Mouse (Mus musculus): Measurements from ENCODE around the gene Il27ra.

Gene Il27ra

DNA sequence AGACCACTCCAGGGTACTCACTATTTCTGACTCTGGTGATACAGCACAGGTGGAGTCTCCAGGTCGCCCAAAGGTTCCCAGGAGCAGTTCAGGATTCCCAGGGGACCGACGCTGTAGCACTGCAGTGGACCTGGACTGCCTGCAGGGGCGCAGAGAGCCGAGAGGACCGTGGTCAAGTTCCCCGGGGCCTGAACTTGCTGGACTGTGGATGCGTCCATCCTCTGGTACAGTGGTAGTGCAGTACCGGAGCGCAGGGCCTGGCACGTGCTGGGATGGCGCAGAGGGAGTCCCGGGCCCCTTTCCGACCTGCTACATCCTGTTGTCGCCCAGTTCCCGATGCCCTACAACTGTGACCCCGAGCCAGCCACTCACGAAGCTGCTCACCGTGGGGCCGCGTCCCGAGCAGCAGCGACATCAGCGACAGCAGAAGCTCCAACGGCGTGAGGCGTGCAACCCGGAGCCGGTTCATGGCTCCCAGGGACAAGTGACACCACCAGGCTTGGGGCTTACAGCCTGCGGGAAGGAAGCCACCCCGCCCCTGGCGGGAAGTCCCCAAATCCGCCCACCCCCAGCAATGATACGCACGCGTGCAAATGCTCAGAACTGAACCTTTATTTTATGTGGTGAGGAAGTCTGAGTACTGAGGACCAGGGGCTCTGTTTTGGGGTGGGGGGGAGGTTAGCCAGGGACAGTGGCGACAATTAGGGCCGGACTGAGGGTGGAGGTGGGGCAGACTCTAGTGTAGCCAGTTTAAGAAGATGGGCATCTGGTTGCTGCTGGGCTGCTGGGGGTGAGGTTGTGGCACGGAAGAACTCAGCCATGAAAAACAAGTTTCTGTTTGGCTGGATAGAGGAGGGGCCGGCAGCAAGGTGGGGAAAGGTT lies at the start of gene Il27ra:
TSS of gene Il27ra (minus strand) at position 524 of the 882 bp plus-strand sequence.
- DNase-seq (ENCODE audit: low read depth, low spot score): no peak

DNA sequence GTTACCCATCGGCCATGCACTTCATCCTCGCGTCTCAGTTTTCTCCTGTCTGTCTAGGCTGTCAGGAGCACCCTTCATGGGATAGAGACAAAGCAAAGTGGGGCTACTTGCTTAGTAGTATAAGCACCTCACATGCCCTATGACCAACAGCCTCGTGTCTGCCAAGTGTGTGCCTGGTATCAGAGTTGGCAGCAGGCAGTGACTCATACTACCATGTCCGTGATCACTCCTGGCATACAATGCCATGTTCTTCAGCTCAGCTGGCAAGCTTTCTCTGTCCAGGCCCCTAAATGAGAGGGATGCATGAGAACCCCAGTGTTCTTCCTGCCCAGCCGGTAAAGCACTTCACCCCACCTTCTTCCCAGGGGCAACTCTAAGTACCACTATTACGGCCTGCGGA lies 48.2 kb upstream of the Il27ra start:
- no peak for DNase-seq (ENCODE audit: low read depth, low spot score)

GRCm38 (mm10) chr8:84089277-84089676 lies 46.9 kb upstream of the Il27ra start:
- DNase-seq (ENCODE audit: low read depth, low spot score): no peak

GRCm38 (mm10) chr8:84087821-84088220 lies 45.4 kb upstream of the Il27ra start:
- DNase-seq (ENCODE audit: low read depth, low spot score): no peak

DNA sequence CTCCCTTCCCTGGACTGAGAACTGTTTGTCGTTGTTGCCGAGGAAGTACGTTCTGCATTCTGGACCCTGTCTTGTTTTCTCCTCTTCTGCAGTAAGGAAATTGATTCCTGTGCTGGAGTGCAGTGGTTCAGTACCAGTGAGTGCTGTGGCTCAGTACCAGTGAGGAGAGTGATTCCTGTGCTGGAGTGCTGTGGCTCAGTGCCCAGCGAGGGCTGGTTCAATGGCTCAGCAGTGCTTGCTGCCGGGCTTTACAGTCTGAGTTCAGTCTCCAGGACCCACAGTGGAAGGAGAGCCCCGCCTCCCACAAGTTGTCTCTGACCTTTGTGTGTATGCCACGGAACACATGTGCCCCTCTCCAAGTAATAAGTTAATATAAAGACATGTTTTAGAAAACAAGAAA lies 44.8 kb upstream of the Il27ra start:
- no peak for DNase-seq (ENCODE audit: low read depth, low spot score)

- no peak for DNase-seq (ENCODE audit: low read depth, low spot score)
Measured at GRCm38 (mm10) chr8:84084341-84085115, 42.1 kb upstream of the Il27ra start.

DNA sequence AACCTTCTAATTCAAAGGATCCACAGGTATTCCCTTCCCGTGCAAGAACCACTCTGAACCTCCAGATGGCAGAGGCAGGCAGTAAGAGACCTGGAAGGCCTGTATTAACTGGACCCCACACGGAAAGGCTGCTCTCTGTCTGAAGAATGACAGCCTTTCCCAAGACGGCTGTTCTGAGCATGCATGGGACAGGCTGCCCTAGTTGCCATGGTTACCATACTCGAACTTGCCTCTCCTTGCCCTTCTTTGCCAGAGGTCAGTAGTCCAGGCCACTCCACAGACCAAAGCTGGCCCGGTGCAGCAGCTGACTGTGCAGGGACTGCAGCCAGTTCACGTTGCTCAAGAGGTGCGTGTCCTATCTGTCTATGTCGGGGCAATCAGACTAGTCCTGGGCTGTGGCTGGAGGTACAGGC lies 41.4 kb upstream of the Il27ra start:
- DNase-seq (ENCODE audit: low read depth, low spot score): no peak

GRCm38 (mm10) chr8:84079206-84079605 lies 36.8 kb upstream of the Il27ra start:
- no peak for DNase-seq (ENCODE audit: low read depth, low spot score)

DNA sequence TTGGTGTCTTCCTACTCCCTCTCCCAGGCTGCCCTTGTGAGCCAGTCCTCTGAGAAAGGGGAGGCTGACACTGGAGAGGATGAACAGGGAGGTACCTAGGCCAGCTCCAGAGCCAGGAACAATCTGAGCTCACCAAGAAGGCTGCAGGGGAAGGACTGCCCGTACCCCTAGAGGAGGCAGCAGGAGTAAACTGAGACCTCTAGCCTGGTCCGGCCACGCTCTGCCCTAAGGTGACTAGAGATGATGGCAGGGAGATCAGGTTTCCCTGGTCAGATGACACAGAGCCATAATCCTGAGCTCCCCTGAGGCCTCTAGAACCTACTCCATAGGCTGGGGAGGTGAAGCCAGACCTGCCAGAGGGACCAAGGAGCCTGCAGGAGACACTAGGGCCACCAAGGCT lies 34.5 kb upstream of the Il27ra start:
- no peak for DNase-seq (ENCODE audit: low read depth, low spot score)

GRCm38 (mm10) chr8:84076412-84076811 lies 34.0 kb upstream of the Il27ra start:
- no peak for DNase-seq (ENCODE audit: low read depth, low spot score)

DNA sequence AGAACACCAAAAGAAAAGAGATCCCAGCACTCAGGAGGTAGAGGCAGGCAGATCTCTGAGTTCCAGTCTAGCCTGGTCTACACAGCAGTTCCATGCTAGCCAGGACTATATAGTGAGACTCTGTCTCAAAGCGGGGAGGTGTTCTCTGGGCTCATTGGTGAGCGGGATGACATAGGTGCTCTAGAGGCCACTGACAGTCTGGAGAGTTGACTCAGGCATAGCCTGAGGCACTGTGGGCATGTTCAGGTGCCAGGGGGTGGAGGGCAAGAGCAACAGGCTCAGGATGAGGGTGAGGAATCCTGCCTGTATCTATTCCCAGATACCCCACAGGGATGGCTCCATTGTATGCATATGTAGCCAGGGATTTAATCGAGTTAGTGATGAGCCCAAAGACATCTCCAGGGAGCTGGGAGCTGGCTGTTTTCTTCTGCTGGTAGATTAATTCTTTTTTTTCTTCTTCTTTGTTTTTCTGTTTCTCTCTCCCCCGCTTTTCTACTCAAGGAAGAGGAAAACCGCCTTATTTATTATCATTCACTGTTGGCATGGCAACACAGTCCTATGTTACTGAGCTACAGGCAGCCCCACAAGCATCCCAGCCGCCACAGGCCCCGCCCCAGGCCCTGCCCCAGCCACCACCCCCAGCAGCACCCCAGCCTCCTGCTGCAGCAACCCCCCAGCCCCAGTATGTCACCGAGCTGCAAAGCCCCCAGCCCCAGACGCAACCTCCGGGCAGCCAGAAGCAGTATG lies 31.0 kb upstream of the Il27ra start:
- no peak for DNase-seq (ENCODE audit: low read depth, low spot score)

GRCm38 (mm10) chr8:84072321-84072720 lies 29.9 kb upstream of the Il27ra start:
- DNase-seq (ENCODE audit: low read depth, low spot score): no peak

DNA sequence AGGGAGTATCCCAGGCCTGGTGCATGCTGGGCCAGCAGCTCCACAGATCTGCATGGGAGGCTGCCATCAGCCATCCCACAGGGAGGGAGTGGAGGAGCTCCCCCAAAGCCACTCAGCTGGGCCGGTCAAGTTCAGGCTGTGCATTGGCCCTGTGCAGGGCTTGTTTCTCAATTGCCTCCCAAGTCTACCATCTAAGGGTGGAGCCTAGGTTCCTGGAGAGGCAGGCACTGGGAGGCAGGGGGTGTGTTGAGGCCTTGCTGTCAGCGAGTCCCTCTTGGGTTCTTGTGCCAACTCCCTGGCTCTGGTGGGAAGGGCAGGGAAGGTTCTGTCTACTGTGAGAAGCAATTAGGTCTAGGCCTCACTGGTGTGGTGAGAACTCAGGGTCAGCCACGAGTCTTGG lies 29.5 kb upstream of the Il27ra start:
- DNase-seq (ENCODE audit: low read depth, low spot score): no peak

- no peak for DNase-seq (ENCODE audit: low read depth, low spot score)
Measured at GRCm38 (mm10) chr8:84070667-84071066, 28.3 kb upstream of the Il27ra start.

- DNase-seq (ENCODE audit: low read depth, low spot score): no peak
Measured at GRCm38 (mm10) chr8:84070241-84070640, 27.9 kb upstream of the Il27ra start.

- no peak for DNase-seq (ENCODE audit: low read depth, low spot score)
Measured at GRCm38 (mm10) chr8:84069750-84070149, 27.4 kb upstream of the Il27ra start.

- no peak for DNase-seq (ENCODE audit: low read depth, low spot score)
Measured at GRCm38 (mm10) chr8:84069169-84069568, 26.8 kb upstream of the Il27ra start.

GRCm38 (mm10) chr8:84068316-84069035 lies 26.1 kb upstream of the Il27ra start:
- no peak for DNase-seq (ENCODE audit: low read depth, low spot score)

DNA sequence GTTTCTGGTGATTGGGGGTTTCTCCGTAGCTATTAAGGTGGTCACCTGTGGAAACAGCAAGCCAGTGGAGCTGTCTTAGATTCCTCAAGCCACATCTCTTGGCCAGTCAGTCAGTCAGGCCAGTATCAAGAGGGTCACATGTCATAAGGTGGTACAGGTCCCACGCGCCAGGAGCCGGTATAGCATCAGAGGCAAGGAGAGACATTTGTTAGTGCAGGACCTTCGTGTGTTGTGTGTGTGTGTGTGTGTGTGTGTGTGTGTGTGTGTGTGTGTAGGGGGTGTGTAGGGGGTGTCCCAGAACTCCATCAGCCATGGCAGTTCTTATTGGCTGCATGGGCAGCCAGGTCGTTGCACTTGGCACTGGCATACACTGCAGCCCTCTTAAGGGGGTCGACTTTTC lies 25.5 kb upstream of the Il27ra start:
- DNase-seq (ENCODE audit: low read depth, low spot score): no peak

- DNase-seq (ENCODE audit: low read depth, low spot score): peak; percentile 63
Measured at GRCm38 (mm10) chr8:84067047-84067573, 24.7 kb upstream of the Il27ra start.

GRCm38 (mm10) chr8:84066291-84066930 lies 24.0 kb upstream of the Il27ra start, which contains the start of gene Rfx1:
Gene Rfx1 (plus strand): TSS chr8:84066834.
- DNase-seq (ENCODE audit: low read depth, low spot score): peak; percentile 99

Data from retina, adult 2 months (tissue).